Mouse (Mus musculus): ENCODE measurements around the gene Gm20795. TPM values are rescaled to one million over a fixed set of nuclear protein-coding genes. Genes with fewer than 3 reads are reported as not detected.
"Not testable (repeated sequence)": the region's sequence is repeated elsewhere in the genome, so short reads cannot be mapped to it uniquely, and the experiment has no call there.

Gm20795 gene
- polyA plus RNA-seq (2014; fragmentation: Nextera tagmentation; extraction: Ambion mirVana): not detected in 2 replicates

GRCm38 (mm10) chrY:40804614-40805013 is at the start of gene Gm20795:
Gene Gm20795, plus strand, starts transcription at chrY:40804914.
- not testable (repeated sequence) for H3K36me3 ChIP-seq (ENCODE audit: control insufficient read depth, insufficient read depth, low read length); H3K4me2 ChIP-seq (replicated peaks; ENCODE audit: low read depth, low read length); H3K27ac ChIP-seq (ENCODE audit: low read depth, low read length); H3K4me3 ChIP-seq (ENCODE audit: low read depth, low read length); H3K9ac ChIP-seq (ENCODE audit: low read depth, low read length); DNase-seq (ENCODE audit: low spot score); ATAC-seq (ENCODE audit: low FRiP score); H3K9me3 ChIP-seq (ENCODE audit: control insufficient read depth, low read length); H3K27me3 ChIP-seq (ENCODE audit: control insufficient read depth, insufficient read depth, low read length); H3K4me1 ChIP-seq (replicated peaks; ENCODE audit: control insufficient read depth, insufficient read depth, low read length)

DNA sequence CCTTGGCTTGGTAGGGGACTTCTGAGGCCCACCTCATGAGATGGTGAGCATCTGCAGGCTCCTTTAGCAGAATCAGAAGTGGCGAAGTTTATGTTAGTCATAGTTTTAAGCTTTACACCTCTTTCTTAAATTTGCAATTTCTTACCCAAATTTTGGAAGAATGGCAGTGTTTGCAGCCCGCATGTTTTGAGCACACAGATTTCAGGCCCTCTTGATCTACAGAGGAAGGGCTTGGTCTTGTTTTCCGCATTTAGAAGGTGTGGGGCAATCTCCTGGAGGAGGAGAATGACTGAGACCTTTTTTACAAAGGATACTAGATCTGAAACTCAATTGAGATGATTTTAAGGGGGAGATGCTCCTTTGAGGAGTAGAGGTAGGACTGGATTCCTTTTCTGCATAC is 29.0 kb upstream of the Gm20795 start, which contains the start of gene Gm21797:
Gene Gm21797 (minus strand): TSS at position 101 of the 400 bp plus-strand sequence.
- not testable (repeated sequence) for H3K4me3 ChIP-seq (ENCODE audit: low read depth, low read length); H3K9me3 ChIP-seq (ENCODE audit: control insufficient read depth, low read length); H3K27me3 ChIP-seq (ENCODE audit: control insufficient read depth, insufficient read depth, low read length); H3K4me2 ChIP-seq (replicated peaks; ENCODE audit: low read depth, low read length); DNase-seq (ENCODE audit: low spot score); H3K27ac ChIP-seq (ENCODE audit: low read depth, low read length); H3K4me1 ChIP-seq (replicated peaks; ENCODE audit: control insufficient read depth, insufficient read depth, low read length); H3K9ac ChIP-seq (ENCODE audit: low read depth, low read length); ATAC-seq (ENCODE audit: low FRiP score); H3K36me3 ChIP-seq (ENCODE audit: control insufficient read depth, insufficient read depth, low read length)
- no CpG with 5 or more reads among the region's 3 CpGs for WGBS

Other genes starting within 250 kb of the Gm20795 start
- gene Gm21852, start 152.9 kb upstream of the Gm20795 start, polyA plus RNA-seq (2014; fragmentation: Nextera tagmentation; extraction: Ambion mirVana): not detected in 2 replicates
- gene Gm21797, start 29.1 kb upstream of the Gm20795 start, polyA plus RNA-seq (2014; fragmentation: Nextera tagmentation; extraction: Ambion mirVana): not detected in 2 replicates

Measured in hindbrain, embryonic 11.5 days (tissue).